Mouse (Mus musculus): ENCODE results near the gene Gm20388.

Gene Gm20388

DNA sequence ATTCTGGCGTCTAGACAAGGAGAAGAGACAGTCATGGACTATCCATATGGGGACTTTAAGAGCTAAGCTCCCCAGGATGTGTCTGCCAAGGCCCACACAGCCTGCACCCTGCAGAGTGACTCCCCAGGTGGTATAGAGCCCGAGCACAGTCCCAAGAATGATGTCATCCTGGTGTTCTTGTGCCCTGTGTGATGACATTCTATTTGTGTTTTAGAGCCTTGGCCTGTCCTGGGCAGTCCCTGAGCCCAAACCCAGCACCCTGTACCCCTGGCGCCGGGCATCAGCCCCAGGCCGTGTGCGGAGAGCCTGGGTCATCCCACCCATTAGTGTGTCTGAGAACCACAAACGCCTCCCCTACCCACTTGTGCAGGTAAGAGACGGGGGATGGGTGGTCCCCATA, 2945.6 kb downstream of the Gm20388 start:
- no peak for DNase-seq (ENCODE audit: extremely low read depth, insufficient read length, low spot score)

DNA sequence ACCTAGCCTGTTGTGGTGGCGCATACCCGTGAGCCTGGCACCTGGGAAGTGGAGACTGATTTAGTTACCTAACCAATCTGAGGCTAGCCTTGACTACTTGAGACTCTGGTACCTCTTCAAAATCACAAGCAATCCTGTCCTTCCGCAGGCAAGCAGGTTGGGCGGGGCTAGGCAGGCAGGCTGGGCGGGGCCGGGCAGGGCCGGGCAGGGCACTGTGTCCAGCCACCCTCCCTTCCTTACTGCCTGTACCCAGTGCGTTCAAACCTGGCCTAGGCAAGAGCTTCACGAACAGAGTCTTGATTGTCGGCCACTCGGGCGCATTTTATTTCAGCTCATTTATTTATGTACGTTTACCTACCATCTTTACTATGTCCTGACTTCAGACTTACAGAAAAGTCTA, 2949.2 kb downstream of the Gm20388 start:
- no peak for DNase-seq (ENCODE audit: extremely low read depth, insufficient read length, low spot score)

- no peak for DNase-seq (ENCODE audit: extremely low read depth, insufficient read length, low spot score)
Observed at GRCm38 (mm10) chr8:122864719-122865129, 2954.1 kb downstream of the Gm20388 start.

DNA sequence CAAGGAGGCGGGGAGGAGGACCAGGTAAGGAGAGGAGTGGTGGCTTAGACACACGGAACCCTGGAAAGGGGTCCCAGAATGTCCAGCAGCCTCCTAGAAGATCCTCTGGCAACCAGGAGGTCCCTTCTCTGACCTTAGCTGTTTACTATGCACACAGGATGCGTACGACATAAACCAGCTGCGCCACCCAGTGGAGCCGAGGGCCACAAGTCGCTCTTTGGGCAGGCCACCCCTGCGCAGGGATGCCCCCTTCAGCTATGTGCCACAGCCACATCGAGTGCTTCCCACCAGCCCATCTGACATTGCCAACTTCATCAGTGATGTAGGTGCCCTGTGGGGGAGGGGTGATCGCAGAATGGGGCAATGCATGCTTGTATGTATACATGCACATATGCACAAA, 2954.8 kb downstream of the Gm20388 start:
- DNase-seq (ENCODE audit: extremely low read depth, insufficient read length, low spot score), result no peak

GRCm38 (mm10) chr8:122866231-122866630, 2955.6 kb downstream of the Gm20388 start:
- DNase-seq (ENCODE audit: extremely low read depth, insufficient read length, low spot score), result no peak

DNA sequence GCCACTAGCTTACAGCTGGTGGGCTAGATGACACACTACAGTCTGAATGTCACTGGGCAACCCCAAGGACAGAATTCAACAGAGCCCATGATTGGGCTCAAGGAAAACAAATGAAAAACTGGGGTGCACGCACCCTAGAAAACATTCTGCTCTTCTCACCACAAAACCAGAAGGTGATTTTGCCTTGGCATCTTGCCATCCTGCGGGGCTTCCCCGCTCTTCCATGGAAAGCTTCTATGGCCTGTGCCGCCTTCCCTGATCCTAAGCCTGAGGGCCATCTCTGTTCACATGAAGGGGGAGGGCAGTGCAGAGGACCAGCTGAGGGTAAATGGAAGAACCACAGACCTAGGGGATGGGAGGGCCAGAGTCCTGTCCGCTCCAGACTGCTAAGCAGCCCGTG, 2957.3 kb downstream of the Gm20388 start:
- DNase-seq (ENCODE audit: extremely low read depth, insufficient read length, low spot score), result no peak

GRCm38 (mm10) chr8:122870377-122870863, 2959.8 kb downstream of the Gm20388 start:
- no peak for DNase-seq (ENCODE audit: extremely low read depth, insufficient read length, low spot score)

DNA sequence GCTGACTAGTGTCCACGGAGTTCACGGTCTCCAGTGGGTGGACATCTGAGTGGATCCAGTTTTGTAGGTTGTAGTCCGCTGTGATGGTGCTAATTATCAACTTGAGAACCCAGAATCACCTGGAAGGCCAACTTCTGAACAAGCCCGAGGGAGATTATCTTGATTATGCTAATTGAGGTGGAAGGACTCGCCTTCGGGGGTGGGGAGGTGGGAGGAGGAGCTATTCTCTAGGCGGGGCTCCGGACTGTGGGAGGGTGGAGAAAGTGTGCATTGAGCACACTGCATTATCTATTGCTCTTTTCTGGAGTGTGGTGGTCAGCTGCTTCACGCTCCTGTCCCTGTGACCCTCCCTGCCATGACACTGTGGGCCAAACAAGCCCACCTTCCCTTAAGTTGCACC, 2961.0 kb downstream of the Gm20388 start:
- no peak for DNase-seq (ENCODE audit: extremely low read depth, insufficient read length, low spot score)

DNA sequence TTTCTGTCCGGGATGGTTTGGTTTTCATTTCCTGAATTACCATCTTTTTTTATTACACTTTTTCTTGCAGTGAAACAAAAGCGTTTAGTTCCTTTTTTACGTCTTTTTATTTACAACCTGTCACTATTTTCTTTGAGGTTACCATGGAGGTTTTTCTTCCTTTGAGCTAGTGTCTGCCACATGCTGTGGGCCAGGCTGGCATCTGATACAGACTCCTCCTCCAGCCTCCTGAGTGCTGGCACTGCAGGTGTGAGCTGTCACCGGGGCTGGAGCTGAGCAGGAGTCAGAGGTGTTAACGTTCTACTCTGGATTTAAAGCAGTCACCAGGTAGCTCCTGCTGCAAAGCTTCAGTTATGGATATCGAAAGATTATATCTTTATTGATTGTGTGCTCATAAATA, 2962.5 kb downstream of the Gm20388 start:
- DNase-seq (ENCODE audit: extremely low read depth, insufficient read length, low spot score), result no peak

GRCm38 (mm10) chr8:122875186-122875585, 2964.5 kb downstream of the Gm20388 start:
- no peak for DNase-seq (ENCODE audit: extremely low read depth, insufficient read length, low spot score)

- DNase-seq (ENCODE audit: extremely low read depth, insufficient read length, low spot score), result no peak
Observed at GRCm38 (mm10) chr8:122878231-122878630, 2967.6 kb downstream of the Gm20388 start.

DNA sequence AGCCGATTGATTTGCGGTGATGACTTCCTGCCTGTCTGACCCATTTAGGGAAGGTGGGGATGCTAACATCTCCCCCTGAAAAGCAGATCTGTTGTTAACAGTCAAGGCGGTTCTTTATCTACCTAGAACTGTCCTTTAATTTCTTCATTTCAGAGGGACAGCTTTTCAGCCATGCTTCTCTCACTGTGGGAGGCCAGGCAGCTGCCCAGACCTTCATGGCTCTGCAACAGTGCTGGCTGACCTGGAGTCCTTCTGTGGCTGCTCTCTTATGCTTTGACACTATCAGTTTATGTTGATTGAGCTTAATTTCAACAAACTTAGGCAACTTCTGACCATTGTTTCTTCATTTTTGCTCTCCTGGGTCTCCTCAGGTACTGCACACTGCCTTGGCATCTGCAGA, 2969.7 kb downstream of the Gm20388 start:
- no peak for DNase-seq (ENCODE audit: extremely low read depth, insufficient read length, low spot score)

DNA sequence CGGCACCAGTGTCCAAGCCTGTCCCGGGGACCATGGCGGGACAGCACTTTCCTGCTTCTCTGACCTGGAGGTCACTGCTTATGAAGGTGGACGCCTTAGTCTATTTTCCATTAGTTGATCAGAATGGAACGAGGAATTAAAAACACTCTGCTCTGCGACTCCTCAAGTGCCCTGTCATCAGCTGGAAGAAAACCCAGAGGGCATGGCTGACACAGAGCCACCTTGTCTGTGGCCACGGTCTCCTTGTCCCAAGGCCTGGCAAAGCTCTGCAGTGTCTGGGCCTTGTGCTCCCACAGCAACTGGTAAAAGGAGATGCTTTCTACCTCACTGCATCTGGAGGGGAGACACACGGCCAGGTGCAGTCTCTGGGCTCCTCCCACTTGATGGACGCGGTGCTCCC, 2973.0 kb downstream of the Gm20388 start:
- DNase-seq (ENCODE audit: extremely low read depth, insufficient read length, low spot score), result no peak

GRCm38 (mm10) chr8:122891440-122891839, 2980.8 kb downstream of the Gm20388 start:
- no peak for DNase-seq (ENCODE audit: extremely low read depth, insufficient read length, low spot score)

DNA sequence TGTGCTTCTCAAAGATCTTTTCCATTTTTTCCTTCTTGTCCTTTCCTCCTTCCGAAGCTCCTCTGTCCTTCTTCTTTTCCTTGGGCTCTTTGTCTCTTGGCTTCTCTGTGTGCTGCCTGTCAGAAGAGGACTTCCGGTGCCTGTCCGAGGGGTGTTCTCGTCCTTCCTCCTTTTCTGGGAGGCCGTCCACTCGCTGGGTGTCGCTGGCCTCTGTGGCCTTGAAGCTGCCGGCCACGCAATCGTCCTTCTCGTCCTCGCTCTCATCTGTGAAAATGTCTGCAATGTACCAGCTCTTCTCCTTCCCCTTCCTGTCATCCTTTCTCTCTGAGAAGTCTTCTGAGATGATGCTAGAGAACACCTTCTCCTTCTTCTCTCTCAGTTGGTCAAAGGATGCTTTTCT, 2982.8 kb downstream of the Gm20388 start:
- no peak for DNase-seq (ENCODE audit: extremely low read depth, insufficient read length, low spot score)

DNA sequence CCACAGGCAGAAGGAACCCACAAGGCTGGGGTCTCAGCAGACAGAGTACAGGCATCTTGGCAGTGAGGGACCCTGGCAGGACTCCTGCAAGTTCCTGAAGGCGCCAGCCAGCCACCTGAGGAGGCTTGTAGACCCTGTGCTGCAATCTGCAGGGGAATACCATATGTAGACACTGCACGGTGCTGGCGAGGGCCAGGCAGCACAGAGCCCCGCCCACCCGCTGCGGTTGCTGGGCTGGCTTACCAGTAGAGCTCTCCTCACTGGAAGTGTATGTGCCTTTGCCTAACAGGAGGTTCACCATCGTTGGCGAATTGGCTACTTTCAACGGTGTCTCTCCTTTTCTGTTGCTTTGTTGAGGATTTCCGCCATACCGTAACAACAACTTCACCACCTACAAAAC, 2985.7 kb downstream of the Gm20388 start:
- no peak for DNase-seq (ENCODE audit: extremely low read depth, insufficient read length, low spot score)

DNA sequence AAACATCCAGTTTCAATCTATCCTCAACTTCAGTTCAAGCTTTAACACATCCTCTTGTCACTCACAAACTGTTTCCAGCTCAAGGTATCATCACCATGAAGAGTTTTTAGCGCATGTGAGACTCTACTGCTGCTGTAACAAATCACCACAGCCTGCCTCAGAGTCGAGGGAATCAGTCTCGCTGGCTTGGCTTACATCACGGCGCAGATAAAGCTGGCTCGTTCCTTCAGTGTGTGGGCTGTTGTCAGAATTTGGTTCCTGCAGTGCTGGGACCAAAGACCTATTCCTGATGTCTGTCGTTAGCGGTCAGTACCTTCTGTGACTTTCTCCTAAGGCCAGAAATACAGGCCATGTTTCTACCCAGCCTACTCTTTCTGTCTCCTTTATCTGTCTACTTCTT, 2986.6 kb downstream of the Gm20388 start:
- no peak for DNase-seq (ENCODE audit: extremely low read depth, insufficient read length, low spot score)

DNA sequence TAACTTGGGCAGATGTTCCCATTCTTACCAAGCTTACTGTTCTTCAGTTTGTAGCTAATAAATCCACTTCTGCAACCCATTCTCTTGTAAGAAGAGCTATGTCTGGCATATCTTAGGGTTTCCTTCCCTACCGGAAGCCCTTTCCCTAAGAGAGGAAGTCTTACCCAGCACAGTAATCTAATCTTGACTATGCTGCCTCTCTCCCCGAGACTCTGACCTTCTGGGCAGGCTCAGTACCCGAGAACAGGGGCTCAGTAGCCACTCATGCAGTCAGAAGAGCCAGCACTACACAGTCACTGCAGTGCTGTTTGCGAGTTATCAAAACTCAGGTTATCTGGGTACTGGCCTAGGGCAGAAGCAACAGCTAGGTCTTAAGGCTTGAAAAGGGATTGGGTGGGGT, 2987.4 kb downstream of the Gm20388 start:
- no peak for DNase-seq (ENCODE audit: extremely low read depth, insufficient read length, low spot score)

DNA sequence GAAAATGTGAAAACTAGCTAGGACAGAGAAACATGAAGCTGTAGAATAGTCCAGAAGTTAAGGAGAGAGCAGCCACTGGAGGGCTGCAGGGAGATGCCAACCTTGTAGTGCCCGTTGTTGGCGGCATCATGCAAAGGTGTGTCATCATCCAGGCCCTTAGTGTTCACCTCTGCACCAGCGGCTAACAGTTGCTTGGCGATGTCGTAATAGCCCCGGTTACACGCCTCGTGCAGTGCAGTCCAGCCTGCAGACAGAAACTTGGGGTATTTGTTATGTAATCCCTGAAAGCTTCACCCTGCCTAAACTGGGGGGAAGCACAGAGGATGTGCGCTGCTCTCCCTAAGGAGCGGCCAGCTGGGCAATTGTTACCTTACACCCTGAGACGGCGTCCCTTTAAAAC, 2987.8 kb downstream of the Gm20388 start:
- no peak for DNase-seq (ENCODE audit: extremely low read depth, insufficient read length, low spot score)

DNA sequence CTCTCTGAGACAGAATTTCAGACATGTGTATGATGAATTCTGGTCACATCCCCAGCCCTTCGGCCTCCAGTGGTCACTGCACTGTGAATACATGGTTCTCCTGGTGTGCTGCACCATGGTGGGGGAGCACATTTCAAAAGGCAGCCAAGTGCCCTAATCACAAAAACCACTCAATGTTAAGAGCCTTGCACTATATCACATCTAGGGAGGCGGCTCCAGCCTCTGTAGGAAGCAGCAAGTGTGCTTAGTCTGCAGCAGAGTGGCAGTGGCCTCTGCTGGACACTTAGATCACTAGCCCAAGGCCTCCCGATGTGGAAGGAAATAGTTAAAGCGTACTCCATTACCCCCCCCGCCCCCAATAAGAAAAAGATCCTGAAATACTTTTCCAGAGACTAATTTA, 2988.4 kb downstream of the Gm20388 start:
- no peak for DNase-seq (ENCODE audit: extremely low read depth, insufficient read length, low spot score)

- DNase-seq (ENCODE audit: extremely low read depth, insufficient read length, low spot score), result no peak
Observed at GRCm38 (mm10) chr8:122901476-122901875, 2990.8 kb downstream of the Gm20388 start.

DNA sequence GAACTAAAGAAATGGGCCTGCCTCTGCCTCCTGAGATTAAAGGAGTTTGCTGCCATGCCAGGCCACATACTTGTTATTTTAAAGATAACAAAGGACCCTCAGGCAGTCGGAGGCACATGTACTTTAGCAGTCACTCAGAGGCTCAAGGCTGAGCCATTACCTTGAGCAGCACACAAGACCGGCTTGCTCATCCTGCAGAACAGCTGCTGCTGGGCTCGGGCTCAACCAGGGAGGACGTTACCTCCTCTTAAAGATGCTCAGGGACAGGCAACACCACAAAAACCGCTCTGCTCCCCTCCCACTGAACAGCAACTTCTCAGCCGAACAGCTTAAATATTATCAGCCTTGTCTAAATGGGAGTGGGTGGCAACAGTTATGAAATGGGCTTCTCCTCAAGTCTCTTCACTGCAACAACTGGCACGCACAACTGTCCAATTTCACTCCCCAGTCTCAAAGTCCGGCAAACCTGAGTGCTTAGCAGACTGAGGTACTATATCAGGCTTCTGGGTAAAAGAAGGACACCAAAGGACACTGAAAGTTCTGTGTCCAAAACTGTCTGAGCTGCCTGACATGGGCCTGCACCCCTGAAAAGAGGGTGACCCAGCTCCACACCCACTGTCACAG, 2991.4 kb downstream of the Gm20388 start:
- no peak for DNase-seq (ENCODE audit: extremely low read depth, insufficient read length, low spot score)

- DNase-seq (ENCODE audit: extremely low read depth, insufficient read length, low spot score), result no peak
Observed at GRCm38 (mm10) chr8:122902581-122902980, 2991.9 kb downstream of the Gm20388 start.

Data from 3134 (cell line).